Mouse (Mus musculus) layer of hippocampus, adult 8-10 months (tissue): ENCODE results near the gene Cntn3. TPM values are rescaled to one million over a fixed set of nuclear protein-coding genes. Genes with fewer than 3 reads are reported as not detected.
"Not testable (repeated sequence)": the region's sequence is repeated elsewhere in the genome, so short reads cannot be mapped to it uniquely, and the experiment has no call there.

ENCODE experiments used
- DNase-seq, 2 experiments: peaks; one replicate each; pipeline ENCODE4 v3.0.0; 2022; ENCODE audit warnings: low spot score in 2 of 2
- total RNA-seq, 4 experiments: library from RNA; stranded (reverse); gene quantifications; 2 replicates each; pipeline ENCODE4 v1.2.4; 2022

Cntn3 gene
- 10 to 100 TPM; 12.7 to 15.8 (median 14.8) TPM for total RNA-seq

DNA sequence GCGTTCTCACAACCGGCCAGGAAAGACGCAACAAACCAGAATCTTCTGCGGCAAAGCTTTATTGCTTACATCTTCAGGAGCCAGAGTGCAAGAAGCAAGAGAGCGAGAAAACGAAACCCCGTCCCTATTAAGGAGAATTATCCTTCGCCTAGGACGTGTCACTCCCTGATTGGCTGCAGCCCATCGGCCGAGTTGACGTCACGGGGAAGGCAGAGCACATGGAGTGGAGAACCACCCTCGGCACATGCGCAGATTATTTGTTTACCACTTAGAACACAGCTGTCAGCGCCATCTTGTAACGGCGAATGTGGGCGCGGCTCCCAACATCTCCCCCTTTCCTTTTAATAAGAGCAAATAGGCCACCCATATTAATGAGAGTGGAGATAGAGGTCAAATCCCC, at the start of gene Cntn3:
TSS of gene Cntn3 (minus strand) at position 101 of the 400 bp plus-strand sequence.
- not testable (repeated sequence) for DNase-seq

DNA sequence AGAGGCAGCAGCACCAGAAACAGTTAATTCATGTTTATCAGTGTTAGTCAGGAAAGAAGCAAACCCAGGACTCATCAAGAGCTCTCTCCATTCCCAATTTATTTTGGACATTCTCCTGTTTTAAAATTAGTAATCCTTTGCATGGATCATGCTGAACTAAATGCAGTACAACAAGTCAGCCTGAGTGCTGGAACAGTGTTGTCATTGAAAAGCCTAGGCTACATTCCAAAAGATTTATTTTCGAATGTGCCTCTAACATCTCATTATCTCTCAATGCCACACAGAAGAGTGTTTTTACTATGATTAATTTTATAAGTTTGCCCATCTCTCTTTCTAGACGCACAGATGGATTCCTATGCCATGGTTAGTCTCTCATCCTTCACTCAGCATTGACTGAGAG, 27.9 kb upstream of the Cntn3 start:
- peak in 1 of 2 experiments; percentile 2 for DNase-seq

DNA sequence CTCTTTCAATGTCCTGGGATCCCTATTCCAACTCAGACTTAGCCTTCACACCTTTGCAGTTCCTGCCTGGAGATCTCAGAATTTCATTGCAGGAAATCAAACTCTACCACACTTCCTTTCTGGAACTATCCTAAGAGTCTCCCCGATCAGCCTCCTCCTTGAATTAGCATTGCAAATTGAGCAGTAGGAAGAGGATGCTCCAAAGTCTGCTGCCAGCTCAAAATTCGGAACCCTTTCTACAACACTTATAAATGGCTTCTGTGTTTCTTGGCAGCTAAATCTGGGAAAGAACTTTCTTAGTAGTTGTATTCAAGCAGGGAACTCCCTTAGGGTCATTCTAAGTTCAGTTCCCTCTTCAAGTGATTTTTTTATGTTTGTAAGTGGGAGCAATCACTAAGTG, 24.9 kb upstream of the Cntn3 start:
- peak in 1 of 2 experiments; percentile 5 for DNase-seq

DNA sequence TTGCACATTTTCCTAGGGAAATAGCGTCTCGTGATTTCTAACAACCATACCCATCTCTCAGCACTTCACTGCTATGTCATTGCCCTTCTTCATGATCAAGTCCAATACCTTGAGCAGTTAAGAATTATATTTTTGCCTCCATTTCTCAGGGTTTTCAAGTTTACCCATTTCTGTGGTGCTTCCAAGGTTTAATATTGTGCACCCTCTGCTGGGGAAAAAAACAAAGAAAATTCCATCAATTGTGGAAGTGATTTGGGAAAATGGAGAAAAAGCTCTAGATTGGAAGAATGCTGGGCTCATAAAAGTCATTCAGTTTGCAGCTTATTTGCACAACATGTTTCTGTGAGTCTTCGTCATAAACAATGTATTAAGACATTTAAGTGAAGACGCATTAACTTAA, 17.2 kb upstream of the Cntn3 start:
- no peak for DNase-seq

DNA sequence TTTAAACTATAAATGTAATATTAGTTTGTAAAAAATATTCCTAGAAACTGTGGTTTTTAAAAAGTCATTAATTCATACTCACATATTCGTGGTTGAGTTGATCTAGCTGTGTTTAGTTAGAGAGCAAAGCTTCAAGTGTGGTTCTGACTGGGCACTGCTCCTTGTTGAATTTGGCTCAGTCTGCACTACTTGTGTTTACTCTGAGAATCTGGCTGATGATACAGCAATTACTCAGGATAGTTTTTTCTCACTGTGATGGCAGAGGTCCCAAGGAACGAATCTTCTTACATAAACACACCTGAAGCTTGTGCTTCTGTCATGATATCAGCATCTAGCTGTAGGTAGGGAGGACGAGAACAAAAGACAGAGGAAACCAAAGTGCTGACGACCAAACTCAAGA, 16.4 kb upstream of the Cntn3 start:
- no peak for DNase-seq

DNA sequence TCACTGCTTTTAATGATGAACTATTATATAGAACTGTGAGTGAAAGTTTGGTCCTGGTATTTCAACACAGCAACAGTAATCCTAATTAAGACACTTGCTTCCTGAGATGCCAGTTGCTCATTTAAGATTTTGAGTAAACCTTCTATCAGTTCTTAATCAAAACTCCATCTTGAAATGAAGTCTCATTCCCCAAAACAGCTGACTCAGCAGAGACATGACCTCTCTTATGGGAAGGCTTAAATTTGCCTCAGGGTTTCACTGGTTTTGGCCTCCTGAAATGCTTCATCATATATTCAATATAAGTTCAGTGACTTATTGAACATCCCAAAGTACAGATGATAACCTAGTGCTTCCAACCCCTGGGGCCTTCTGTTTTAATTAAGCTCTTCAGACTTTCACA, 13.2 kb upstream of the Cntn3 start:
- no peak for DNase-seq

DNA sequence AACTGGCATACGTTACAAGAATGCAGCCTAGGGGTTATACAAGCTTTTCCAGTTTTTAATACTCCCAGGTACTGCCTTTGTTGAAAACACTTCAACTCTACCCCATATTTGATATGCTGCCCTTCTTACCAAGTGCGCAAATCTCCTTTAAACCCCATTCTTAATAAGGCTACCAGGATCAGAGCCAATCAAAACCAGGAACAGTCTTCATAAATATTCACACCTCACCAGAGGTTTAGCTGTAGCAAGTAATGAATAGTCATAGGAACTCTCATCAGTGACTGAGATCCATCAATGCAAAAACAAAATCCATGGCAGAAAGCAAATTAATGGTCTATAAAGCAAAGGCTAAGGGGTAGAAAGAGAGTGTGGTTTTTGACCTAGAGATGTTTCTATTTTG, 10.7 kb upstream of the Cntn3 start:
- no peak for DNase-seq

DNA sequence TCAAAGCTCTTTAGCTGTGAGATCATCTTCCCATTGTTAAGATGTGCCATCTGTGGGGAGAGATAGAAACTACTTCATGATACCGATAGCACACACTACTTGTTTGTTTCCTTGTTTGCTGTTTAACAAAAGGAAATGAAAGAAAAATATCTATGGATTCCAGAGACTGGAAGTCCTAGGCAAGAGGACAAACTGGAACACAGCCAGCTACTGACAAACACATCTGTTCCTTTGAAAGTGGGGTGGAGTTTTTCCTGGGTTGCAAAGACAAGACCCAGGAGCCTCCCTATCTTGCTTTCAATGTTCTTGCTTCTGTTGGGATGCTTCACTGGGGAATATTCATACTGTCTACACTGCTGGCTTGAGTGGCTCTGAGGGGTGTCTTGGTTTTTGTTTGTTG, 5.4 kb downstream of the Cntn3 start:
- no peak for DNase-seq

DNA sequence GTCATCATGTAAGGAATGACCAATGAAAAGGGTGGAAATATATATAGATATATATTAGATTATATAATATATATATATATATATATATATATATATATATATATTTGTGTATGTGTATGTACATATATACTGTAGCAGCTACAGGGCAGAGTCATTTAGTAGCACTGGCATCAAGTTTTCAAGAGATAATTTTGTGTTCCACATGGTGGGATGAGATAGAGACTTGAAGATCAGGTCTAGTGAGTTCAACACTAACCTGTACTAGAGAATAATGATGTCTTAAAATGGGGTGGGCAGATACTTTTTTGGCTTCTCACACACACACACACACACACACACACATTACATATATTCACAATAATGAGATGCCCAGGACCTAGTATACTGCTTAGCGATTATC, 7.7 kb downstream of the Cntn3 start:
- no peak for DNase-seq

DNA sequence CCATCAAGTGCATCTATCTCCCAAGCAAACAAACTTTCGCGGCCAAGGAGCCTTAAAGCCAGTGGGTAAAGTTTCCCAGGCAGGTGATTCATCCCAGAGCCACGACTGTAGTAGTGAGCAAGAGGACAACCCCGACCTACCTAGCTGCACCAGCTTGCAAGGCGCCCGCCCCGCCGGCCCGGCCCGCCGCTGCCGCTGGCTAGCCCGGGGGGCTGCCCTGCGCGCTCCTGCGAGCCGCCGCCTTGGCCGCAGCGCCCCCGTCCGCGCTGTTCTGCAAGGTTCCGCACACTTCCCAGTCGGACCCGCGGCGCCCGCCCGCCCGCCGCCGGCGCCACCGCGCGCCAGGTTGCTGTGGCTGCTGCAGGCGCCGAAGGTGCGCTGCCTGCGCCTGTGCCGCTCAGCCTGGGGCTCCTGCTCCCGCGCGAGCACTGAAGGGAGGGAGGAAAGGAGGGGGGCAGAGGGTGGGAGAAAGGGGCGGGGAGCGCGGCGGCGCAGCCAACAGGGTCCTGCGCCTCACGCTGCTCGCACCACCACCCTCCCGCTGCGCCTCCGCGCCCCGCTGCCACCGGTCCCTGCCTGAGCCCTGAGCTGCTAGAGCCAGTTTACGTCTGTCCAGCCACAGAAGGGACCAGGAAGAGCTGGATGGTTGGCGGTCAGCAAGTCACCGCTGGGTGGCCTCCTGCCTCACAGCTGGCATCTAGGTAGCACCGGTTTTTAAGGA, 8.7 kb downstream of the Cntn3 start:
- peak; percentile 40 to 70 for DNase-seq

DNA sequence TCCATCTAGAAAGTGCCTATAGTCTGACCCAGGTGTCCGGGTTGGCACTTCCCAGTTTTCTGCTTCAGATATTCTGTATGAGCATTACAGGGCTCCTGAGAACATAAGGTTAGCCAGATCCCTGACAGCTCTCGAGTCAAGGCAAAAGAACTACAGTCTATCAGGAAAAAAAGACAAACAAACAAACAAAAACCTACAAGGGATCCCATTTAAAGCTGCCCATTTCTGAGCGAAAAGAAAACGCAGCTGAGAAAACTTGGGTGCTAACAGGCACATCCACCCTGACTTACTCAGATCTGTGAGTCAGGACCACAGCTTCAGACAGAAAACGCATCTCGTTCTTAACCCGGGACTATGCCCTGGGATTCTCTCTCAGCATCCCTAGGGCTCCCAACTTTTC, 9.5 kb downstream of the Cntn3 start:
- no peak for DNase-seq

DNA sequence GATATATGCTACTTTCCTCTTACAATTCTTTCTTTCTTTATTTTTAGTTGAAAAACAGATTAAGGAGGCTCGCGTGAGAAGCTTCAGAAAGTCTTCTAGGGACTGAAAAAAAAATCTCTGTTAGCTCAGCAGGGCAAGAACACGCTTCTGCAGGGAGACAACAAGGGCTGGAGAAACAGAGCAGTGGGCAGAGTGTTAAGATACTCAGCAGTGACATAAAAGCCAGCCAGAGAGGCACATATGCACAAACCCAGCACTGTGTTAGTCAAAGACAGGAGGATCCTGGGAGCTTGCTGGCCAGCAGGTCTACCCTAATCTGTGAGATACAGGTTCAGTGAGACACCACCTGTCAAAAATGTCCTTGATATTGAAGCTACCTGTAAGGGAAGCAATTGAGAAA, 15.4 kb downstream of the Cntn3 start:
- DNase-seq = no peak

DNA sequence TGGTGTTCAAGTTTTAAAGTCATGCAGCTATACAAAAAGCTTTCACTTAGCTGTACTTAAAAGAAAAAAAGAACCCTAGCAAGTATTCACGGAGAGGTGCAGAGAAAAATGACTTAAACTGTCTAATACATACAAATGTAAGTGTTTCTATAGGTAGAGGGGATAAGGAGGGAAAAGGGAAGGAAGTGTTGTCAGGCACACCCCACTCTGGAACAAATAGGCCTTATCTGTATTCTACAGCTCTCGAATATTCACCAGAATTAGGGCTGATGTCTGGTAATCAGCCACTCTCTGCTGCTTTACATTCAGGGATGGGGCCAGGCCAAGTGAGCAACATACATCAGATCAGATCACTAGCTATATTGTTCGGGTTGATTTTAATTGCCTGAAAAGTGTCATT, 16.4 kb downstream of the Cntn3 start:
- no peak for DNase-seq

DNA sequence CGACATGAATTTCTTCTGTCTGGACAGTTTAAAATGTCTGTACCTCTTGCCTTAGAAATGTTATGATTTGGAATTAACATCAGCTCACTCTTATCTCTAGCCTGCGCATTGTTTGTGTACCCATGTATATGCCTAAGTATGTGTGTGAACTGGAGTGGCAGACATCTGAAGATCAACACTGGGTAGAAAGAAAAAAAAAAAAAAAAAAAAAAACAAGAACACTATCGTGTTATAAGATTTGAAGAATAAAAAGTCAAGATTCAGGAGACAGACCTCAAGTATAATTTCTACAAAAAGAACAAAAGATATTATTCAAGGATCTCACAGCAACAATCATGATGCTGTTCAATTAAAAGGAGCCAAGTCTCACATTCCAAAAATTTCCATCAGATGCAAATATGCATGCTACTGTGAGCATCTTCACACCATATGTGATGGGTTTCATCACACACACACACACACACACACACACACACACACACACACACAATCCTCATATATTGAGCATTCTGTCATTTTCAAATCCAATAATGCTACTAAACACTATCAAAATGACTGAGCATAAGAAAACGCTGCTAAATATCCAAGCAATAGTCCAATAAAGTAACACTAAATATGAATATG, 17.0 kb downstream of the Cntn3 start:
- DNase-seq = no peak

DNA sequence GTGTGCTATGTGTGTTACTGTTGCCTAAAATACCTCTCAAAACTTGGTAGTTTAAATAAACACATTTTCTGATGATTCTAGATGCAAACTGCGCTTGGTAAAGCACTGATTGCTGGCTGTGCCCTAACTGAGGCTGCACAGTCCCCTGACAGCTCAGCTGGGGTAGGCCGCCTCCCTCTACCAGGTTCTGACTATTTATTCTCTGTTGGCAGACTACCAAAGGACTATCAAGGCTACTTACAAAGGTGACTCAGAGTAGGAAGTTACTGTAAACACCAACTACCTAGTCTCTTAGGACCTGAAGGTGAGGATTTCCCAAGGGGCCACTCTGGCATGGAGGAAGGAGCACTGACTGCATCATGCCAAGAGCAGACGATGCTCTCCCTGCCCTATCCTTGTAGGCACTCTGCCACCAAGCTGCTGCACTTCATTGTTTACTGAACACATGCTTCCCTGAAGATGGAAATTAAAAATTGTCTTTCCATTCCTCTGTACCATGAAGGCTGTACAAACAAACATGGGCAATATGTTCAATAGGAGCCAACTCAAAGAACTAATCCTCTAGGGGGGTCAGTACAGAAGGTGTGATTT, 17.7 kb downstream of the Cntn3 start:
- no peak for DNase-seq

DNA sequence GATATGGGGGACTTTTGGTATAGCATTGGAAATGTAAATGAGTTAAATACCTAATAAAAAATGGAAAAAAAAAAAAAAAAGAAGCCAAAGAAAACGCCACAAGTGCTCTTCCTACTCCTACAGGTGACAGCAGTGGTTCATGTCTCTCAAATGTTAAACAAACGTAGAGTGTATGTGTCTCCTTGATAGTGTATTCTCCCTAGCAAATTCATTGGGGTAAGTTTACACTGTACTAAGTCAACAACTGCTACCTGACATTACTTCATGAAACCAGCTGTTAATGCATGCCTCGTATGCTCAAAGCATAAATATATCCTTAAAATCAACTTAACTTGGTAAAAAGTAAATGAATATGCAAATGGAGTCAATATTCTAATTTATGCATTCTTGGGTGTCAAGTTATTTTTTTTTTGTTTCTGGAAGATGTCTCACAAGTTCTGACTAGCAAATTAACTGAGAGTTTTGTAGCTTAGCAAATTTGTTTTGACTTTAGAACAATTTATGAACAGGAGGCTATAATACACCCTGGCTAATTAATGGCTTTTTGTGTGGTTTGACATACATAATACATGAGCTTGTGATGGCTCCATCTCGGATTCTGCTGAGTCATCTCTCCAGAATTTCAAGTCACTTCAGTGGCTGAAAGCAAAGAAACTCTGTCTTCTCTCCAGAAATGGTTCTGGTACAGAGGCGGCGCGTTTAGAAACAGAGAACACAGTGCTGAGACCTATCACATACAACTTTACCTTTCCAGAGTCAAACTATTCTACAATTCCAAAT, 31.1 kb downstream of the Cntn3 start:
- DNase-seq = no peak

DNA sequence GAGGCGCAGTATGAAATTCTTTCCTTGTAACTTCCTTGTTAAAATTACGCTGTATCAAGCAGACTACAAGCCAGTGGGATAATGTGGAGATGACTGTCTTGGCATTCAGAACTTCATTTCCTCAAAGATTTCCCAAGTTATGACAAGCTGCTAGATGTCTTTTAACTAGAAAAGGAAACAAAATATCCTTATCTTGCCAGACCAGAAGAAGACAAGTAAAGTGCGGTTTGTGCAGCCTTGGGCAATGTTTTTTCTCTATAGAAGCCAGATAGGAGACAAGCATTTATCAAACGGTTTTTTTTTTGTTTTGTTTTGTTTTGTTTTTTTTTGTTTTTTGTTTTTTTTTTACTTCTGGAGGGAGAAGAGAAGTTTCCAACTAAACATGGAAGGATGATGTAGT, 37.3 kb downstream of the Cntn3 start:
- DNase-seq = no peak

DNA sequence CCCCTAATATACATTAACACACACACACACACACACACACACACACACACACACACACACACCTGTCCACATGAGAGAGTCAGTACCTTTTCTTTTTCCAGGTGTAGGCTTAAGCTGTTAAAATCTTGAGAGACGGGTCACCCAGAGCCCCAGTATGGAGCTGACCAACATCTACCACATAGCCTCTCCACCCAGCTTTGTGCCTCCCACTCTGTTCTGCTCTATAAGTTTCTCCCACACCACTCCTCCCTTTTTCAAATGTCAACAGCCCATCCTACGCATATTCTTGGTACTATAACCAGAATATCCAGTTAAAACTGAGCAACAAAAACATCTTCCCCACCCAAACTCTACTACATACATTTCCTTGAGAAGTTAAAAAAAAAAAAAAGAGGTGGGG, 49.9 kb downstream of the Cntn3 start:
- DNase-seq = no peak

DNA sequence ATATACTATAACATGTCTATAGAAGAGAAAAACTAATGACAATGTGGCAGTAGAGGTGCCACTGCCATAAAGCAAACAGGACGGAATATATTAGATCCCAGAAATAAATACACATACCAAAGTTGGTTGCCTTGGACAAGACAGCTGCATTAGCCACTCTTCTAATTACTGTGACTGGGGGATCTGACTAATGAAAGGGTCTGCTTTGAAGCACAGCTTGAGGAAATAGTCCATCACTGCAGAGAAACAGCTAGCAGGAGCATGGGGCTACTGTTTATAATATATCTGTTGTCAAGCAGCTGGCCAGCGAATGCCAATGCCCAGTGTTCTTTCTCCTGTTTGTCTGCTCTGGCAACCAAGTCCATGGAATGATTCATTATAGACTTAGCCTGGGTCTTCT, 51.9 kb downstream of the Cntn3 start:
- no peak for DNase-seq

DNA sequence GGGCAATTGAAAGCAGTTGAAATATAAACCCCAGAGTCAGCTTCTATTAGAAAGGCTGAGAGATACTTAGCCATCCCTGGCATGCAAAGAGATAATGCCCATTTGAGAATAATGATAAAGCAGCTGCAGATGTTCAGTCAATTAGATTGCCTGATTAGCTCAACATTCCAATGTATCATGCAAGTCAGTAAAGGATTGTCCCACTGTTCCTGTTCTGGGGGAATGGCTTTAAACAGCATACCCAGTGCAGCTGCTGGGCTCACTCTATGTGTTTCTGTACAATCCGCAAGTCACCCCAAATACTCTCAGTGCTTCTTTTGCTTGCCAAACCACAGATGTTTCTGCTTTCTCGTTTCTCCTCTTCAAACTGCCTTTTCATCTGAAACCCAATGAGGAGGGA, 57.7 kb downstream of the Cntn3 start:
- no peak for DNase-seq

DNA sequence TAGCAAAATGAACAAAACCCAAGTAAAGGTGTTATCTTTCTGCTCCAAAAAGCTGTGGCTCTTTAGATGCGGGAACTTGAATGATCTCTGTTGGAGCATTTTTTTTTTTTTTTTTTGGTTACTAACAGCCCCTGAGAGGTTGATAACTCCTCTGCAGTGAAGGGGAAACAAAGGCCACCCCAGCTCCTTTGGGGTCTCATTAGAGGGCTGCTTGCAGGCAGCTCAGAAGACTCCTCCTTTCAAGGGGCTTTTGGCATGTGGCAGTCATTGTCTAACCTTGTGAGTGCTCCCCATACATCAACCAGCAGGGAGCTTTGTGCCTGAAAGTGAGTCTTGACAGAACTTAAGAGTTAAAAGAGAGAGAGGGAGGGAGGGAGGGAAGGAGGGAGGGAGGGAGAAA, 60.8 kb downstream of the Cntn3 start:
- DNase-seq = no peak

DNA sequence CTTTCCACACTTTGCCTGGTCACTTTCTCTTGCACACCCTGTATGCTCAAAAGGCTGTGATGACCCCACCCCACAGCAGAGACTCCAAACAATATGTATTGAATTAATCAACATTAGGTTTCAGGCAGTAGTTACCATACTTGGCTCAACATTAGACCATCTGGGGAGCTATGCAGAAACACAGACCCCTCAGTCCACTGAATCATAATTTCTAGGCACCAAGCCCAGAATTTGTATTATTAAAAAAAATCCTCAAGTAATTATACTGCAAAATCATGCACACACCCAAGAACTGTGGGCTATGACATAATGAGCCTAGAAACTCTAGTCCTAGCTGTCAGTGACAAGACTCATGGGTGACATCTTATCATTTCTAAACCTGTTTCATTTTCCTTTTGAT, 87.4 kb downstream of the Cntn3 start:
- no peak for DNase-seq
